Mouse (Mus musculus): ENCODE measurements around the gene Cckar. TPM values are rescaled to one million over a fixed set of nuclear protein-coding genes. Genes with fewer than 3 reads are reported as not detected.

Gene Cckar
- polyA plus RNA-seq, 1 experiment from 2014 or later = 0.42 TPM

DNA sequence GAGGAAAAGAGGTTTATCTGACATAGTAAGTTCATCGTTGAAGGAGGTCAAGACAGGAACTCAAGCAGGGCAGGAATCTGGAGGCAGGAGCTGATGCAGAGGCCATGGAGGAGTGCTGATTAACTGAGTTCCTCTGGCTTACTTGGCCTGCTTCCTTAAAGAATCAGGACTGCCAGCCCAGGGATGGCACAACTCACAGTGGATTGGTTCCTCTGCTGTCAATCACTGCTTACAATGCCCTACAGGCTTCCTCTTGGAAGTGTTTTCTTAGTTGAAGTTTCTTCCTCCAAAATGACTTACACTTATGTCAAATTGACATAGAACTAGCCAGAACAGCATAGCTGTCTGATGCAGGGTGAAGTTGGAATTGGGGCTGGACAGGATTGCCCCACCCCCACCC, 45.1 kb downstream of the Cckar start:
- H3K4me2 ChIP-seq (ENCODE audit: low read depth, low read length) = no peak overlapping the region
- H3K27me3 ChIP-seq (ENCODE audit: control insufficient read depth, insufficient read depth, low read length) = no peaks in the 10 kb centered on the region
- H3K4me3 ChIP-seq (ENCODE audit: low read depth, low read length) = no peak overlapping the region
- no peaks in the 10 kb centered on the region for H3K36me3 ChIP-seq (ENCODE audit: control insufficient read depth, insufficient read depth, low read length)
- ATAC-seq (ENCODE audit: low read depth) = no peak
- H3K9me3 ChIP-seq (ENCODE audit: control insufficient read depth, low read length) = no peaks in the 10 kb centered on the region
- no peaks in the 10 kb centered on the region for H3K4me1 ChIP-seq (ENCODE audit: control insufficient read depth, insufficient read depth, low read length)
- H3K9ac ChIP-seq (replicated peaks; ENCODE audit: low read depth, low read length) = no peak overlapping the region
- 71% methylated on average over 1 of the region's 1 CpGs for WGBS
- H3K27ac ChIP-seq (ENCODE audit: low read depth, low read length) = no peak overlapping the region

DNA sequence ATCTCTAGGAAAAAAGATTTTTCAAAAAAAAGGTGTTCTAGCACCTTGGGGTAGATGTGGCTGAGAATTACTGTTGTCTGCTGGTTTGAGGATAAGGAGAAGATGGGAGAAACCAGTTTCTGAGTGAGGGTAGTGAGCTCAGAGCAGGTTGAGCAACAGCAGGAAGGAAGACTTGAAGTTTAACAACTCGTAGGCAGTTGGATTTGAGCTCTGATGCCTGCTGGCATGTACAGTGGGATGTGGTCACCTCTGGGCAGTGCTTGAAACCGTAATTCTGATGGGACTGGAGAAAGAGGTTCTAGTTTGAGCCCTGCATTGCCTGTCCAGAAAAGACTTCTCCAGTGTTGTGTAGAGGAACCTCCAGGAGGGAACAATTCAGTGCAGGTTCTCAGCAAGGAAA, 46.0 kb downstream of the Cckar start:
- Histone ChIP-seq H3K4me3 (ENCODE audit: low read depth, low read length) (no peak overlapping the region), H3K9me3 (ENCODE audit: control insufficient read depth, low read length) (no peaks in the 10 kb centered on the region), H3K9ac (replicated peaks; ENCODE audit: low read depth, low read length) (no peak overlapping the region), H3K27ac (ENCODE audit: low read depth, low read length) (no peak overlapping the region), H3K27me3 (ENCODE audit: control insufficient read depth, insufficient read depth, low read length) (no peaks in the 10 kb centered on the region), H3K4me2 (ENCODE audit: low read depth, low read length) (no peak overlapping the region), H3K36me3 (ENCODE audit: control insufficient read depth, insufficient read depth, low read length) (peaks cover 4% of the 10 kb centered on the region), H3K4me1 (ENCODE audit: control insufficient read depth, insufficient read depth, low read length) (no peaks in the 10 kb centered on the region)
- 93% methylated on average over 2 of the region's 2 CpGs for WGBS
- no peak for ATAC-seq (ENCODE audit: low read depth)

DNA sequence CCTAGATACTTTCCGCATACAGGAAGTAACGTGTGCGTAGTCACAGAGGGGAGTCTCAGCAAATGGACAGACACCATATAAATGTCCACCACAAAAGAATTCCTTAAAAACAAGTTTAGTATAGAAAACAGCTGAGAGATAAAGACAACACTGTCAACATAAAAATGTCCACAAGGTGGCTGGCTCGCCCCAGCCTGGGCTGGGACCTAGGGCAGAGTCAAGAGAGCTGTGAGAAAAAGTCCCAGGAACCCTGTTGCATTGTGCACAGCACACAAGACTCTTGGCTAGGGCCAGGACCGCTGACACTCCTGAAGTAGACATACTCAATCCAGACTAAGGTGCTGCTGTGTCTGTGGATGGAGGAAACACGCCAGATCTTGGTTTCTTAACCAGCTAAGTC, 49.6 kb downstream of the Cckar start:
- Histone ChIP-seq H3K4me1 (ENCODE audit: control insufficient read depth, insufficient read depth, low read length) (no peaks in the 10 kb centered on the region), H3K27ac (ENCODE audit: low read depth, low read length) (no peak overlapping the region), H3K4me2 (ENCODE audit: low read depth, low read length) (no peak overlapping the region), H3K4me3 (ENCODE audit: low read depth, low read length) (no peak overlapping the region), H3K9me3 (ENCODE audit: control insufficient read depth, low read length) (no peaks in the 10 kb centered on the region), H3K27me3 (ENCODE audit: control insufficient read depth, insufficient read depth, low read length) (no peaks in the 10 kb centered on the region), H3K9ac (replicated peaks; ENCODE audit: low read depth, low read length) (no peak overlapping the region), H3K36me3 (ENCODE audit: control insufficient read depth, insufficient read depth, low read length) (peaks cover 9% of the 10 kb centered on the region)
- 84% methylated on average over 6 of the region's 6 CpGs for WGBS
- ATAC-seq (ENCODE audit: low read depth) = peak; percentile 79; the same call in 1 of the 2 replicates

DNA sequence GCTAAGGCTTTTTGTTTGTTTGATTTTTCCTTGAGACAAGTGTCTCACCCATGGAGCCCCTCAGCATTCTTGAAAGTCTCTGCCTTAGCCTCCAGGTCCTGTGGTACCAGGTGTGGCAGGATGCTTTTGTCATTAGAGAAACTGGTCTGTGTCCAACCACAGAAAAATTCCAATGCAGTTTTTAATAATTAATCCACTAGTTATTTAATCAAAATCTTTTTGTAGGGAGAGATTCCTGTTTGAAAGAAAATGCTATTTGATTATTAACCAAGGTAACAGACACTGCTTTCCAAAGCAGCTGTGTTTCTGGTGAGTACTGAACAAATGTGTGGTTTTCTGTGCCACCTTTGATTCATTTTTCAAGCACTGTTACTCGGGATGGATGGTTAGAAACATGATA, 50.9 kb downstream of the Cckar start:
- no peak for ATAC-seq (ENCODE audit: low read depth)
- no peak overlapping the region for H3K9ac ChIP-seq (replicated peaks; ENCODE audit: low read depth, low read length)
- 49% methylated on average over 1 of the region's 1 CpGs for WGBS
- no peak overlapping the region for H3K27ac ChIP-seq (ENCODE audit: low read depth, low read length)
- H3K36me3 ChIP-seq (ENCODE audit: control insufficient read depth, insufficient read depth, low read length) = peaks cover 19% of the 10 kb centered on the region
- no peaks in the 10 kb centered on the region for H3K9me3 ChIP-seq (ENCODE audit: control insufficient read depth, low read length)
- no peaks in the 10 kb centered on the region for H3K4me1 ChIP-seq (ENCODE audit: control insufficient read depth, insufficient read depth, low read length)
- H3K4me2 ChIP-seq (ENCODE audit: low read depth, low read length) = no peak overlapping the region
- no peaks in the 10 kb centered on the region for H3K27me3 ChIP-seq (ENCODE audit: control insufficient read depth, insufficient read depth, low read length)
- H3K4me3 ChIP-seq (ENCODE audit: low read depth, low read length) = no peak overlapping the region

Other genes with a start within 250 kb of the Cckar start
- 35.8 and 48.5 TPM in 2 replicates for gene Rbpj, start 241.6 kb downstream of the Cckar start, polyA plus RNA-seq (2014; fragmentation: Nextera tagmentation; extraction: Ambion mirVana)
- 70.3 and 78.1 TPM in 2 replicates for gene Tbc1d19, start 101.9 kb upstream of the Cckar start, polyA plus RNA-seq (2014; fragmentation: Nextera tagmentation; extraction: Ambion mirVana)